Mouse (Mus musculus) G1E (cell line): ENCODE measurements around the gene Inhbc.

Experiments
- CTCF ChIP-seq: IDR thresholded peaks from 2 replicates; pipeline ENCODE4 v1.5.1; 2012; ENCODE audit warnings: low read depth, low read length, inconsistent platforms, mixed read lengths
- GATA1 ChIP-seq: IDR thresholded peaks from 2 replicates; pipeline ENCODE4 v1.6.1; 2012; ENCODE audit warnings: borderline replicate concordance, low read length, inconsistent platforms, mixed read lengths
- POLR2AphosphoS5 ChIP-seq: IDR thresholded peaks from 2 replicates; pipeline ENCODE4 v1.6.1; 2012; ENCODE audit warnings: low read depth, low read length, inconsistent platforms; ENCODE audit not compliant: insufficient replicate concordance
- TAL1 ChIP-seq: conservative IDR thresholded peaks from 2 replicates; pipeline ENCODE4 v1.6.1; 2012; ENCODE audit warnings: low read depth, low read length, inconsistent platforms, mixed read lengths

- TF ChIP-seq CTCF (peak; percentile 75), POLR2AphosphoS5 (no peak), TAL1 (no peak), GATA1 (no peak)
Observed at GRCm38 (mm10) chr10:127341891-127342639, 28.2 kb downstream of the Inhbc start, which contains the start of gene Gli1.
